Mouse (Mus musculus) ovary, postnatal 14 days (tissue): ENCODE results near the gene Nwd1.
"Not testable (repeated sequence)": the region's sequence is repeated elsewhere in the genome, so short reads cannot be mapped to it uniquely, and the experiment has no call there.

ENCODE experiments used
- DNase-seq: peaks from one replicate; pipeline ENCODE4 v3.0.0; 2022; ENCODE audit warnings: low spot score

The Nwd1 gene

DNA sequence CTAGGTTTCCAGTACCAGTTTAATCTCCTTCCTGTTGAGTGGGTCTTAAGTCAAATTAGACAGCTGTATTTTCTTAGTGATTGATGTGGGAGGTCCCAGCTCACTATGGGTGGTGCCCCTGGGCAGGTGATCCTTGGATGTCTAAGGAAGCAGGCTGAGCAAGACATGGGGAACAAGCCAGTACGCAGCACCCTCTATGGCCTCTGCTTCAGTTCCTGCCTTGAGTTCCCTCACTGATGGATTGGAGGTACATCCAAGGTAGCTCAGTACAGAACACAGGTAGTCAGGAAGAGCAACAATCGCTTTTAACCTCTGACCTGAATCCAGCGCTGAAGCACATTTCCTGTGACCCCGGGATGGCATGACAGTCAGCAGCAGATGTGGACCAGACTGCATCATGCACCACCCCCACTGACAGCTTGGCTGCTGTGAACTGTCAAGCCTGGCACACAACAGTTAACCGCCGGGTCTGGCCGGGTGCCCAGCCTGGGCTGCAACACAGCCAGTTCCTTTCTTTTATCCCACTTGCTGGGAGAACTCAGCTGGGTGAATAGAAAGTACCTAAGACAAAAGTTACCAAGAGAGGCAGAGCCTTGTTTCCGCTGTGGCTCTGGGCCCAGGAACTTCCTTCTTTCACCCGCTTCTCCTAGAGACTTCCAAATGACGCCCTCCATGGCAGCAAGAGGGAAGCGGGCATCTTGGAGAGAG is at the start of gene Nwd1:
Nwd1 (plus strand) TSS at position 652 of the 708 bp plus-strand sequence.
- peak; percentile 71 for DNase-seq

GRCm38 (mm10) chr8:72642885-72643284 is 3.6 kb upstream of the Nwd1 start:
- no peak for DNase-seq

DNA sequence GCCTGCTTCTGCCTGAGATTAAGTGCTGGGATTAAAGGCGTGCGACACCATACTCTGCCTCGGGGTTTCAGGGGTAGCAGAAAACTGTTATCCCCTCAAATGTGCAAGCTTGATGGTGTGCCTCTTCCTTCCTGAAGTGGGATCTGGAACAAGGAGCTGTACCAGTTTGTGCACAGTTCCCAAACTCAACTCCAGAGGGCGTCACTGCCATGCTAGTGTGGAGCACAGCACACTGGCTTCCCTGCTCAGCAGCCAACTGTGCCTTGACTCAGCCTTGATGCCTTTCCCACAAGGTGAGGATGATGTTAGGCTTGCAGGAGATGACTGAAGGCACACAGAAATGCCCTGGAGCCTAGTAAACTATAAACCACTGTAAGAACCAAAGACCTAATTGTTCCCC is 1.9 kb upstream of the Nwd1 start:
- no peak for DNase-seq

GRCm38 (mm10) chr8:72646768-72647143 is 245 bp downstream of the Nwd1 start:
- DNase-seq: no peak

DNA sequence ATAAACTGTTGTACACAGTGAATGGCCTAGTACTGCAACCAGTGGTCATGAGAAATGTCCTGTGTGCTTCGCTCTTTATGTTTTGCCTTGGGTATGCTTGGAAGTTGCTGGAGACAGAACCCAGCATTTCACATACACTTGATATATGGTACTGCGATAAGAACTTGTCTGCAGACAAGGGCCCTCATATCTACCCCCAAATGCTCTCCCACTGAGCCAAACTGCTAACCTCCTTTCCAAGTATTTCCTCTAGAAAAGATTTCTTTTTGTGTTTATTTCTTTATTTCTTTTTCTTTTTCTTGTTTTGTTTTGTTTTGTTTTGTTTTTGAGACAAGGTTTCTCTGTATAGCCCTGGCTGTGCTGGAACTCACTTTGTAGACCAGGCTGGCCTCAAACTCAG is 4.2 kb downstream of the Nwd1 start:
- no peak for DNase-seq

DNA sequence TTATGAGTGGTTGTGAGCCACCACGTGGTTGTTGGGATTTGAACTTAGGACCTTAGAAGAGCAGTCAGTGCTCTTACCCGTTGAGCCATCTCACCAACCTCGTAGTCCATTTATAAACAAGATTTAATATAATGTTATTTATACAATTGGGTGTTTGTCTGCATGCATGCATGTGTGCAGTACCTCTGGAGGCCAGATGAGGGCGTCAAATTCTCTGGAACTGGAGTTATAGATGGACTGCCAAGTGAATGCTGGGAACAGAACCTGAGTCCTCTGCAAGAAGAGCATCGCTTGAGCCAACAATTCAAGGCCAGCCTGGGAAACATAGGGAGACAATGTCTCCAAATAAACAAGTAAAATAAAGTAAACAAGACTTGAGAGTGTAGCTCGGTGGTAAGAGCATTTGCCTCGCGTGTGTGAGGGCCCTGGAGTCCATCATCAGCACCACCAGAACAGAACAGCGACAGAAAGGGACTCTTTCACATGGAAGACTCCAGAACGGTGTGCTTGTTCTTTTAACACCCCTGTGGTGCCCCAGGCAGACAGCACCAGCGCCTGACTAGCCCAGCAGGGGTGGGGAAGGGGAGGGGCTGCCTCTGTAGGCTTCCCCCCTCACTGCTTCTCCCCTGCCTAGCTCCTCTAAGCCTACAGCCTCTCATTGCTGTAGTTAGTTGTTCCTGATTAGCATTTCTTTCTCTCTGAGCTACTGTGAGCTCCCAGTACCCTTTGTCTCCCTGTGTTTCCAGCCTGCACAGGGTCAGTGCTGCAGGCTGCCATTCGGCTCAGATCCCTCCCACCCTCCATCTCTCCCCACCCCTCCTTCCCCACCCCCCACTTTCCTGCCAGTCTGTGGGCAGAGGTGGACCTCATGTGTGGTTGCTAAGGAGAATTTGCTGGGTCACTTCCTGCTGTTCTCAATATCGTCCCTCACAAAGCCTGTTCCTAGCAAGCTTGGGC is 8.3 kb downstream of the Nwd1 start:
- DNase-seq: no peak

- DNase-seq: no peak
These were observed 9.0 kb downstream of the Nwd1 start for GRCm38 (mm10) chr8:72655522-72655912.

- no peak for DNase-seq
These were observed 13.5 kb downstream of the Nwd1 start for GRCm38 (mm10) chr8:72659967-72660366.

DNA sequence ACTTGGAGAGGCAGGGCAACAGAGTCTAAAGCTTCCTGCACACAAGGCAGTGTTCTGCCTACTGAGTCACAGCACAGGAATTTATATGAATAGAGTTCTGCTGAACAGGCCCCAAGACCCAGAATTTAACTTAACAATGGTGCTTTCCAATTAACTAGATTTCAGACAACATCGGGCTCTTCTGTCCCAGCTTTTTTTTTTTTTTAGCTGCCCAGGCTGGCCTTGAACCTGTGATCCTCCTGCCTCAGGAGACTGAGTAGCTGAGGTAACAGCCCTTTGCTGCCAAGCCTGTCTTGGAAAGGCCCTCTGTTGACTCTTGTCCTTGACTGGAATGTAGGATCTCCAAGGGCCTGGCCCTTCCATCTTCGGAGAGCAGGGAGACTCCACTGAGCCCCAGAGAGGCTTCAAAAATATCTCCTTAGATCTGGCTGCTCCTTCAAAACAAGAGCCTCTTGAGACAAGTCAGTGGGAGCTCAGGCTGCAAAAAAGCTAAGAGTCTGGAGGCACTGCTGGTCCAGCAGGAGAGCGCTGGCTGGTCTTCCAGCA is 17.7 kb downstream of the Nwd1 start:
- no peak for DNase-seq

GRCm38 (mm10) chr8:72664757-72665156 is 18.2 kb downstream of the Nwd1 start:
- DNase-seq: no peak

DNA sequence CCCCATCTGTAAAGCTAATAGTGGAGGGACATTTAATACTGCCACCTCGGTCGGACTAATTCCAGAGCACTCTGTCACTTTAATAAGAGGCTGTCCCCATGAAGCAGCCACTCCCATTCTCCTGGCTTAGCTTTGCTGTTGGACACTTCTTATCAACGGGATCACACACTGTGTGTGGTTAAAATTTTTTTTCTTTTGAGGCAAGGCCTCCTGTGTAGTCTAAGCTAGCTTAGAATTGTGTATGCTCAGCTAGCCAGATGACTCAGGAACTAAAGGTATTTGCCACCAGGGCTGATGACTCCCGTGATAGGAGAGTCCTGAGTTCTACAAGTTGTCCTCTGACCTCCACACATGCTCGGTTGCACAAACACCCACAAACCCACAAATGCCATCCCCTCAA is 18.9 kb downstream of the Nwd1 start:
- DNase-seq: no peak

GRCm38 (mm10) chr8:72668925-72669324 is 22.4 kb downstream of the Nwd1 start:
- no peak for DNase-seq

DNA sequence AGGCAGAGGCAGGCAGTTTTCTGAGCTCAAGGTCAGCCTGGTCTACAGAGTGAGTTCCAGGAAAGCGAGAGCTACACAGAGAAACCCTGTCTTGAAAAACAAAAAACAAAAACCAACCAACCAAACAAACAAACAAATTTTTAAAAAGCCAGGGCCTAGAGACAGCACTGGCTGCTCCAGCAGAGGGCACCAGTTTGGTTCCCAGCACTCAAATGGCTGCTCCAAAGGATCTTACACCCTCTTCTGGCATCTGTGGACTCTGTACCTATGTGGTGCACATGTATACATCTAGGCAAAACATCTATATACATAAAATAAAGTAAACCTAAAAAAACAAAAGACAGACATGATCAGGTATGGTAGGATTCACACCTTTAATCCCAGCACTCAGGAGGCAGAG is 26.3 kb downstream of the Nwd1 start:
- DNase-seq: no peak

DNA sequence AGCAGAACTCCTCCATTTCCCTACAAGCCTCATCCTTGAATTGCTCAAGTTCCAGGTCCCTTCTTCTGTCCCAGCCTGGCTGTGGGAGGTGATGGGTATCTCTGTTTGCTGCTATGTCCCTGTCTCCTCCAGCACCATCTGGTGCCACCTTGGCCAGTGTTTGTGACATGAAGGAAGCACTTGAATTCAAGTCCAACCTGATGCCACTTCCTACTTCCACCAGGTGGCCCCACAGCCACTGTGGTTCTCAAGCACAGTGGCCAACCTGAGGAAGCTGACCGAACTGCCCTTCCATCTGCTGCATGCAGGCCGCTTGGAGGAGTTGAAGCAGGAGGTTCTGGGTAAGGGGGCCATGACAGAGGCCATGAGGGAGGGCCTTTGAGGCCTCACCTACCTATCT is 27.7 kb downstream of the Nwd1 start:
- no peak for DNase-seq

- no peak for DNase-seq
These were observed 29.9 kb downstream of the Nwd1 start for GRCm38 (mm10) chr8:72676436-72676835.

DNA sequence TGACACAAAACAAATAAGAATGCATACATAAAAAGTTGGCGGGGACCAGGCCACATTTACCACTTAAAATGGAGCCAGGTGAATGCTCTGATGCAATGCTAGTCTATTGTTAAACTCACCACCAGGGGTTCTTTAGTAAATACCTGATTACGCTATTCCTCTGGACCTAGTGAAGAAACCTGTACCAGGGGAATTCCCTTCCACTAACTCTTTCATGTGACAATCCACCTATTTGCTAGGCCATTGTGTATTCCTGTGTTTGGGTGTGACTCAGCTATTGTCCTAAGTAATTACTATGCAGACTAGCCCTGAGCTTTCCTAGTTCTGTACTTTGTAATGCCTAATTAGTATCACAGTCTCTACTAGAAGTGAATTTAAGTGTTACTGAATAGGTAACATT is 30.3 kb downstream of the Nwd1 start:
- DNase-seq: not testable (repeated sequence)

- no peak for DNase-seq
These were observed 30.8 kb downstream of the Nwd1 start for GRCm38 (mm10) chr8:72677331-72677730.

GRCm38 (mm10) chr8:72680133-72680532 is 33.6 kb downstream of the Nwd1 start:
- DNase-seq: peak; percentile 51

GRCm38 (mm10) chr8:72682051-72682687 is 35.7 kb downstream of the Nwd1 start:
- DNase-seq: no peak

DNA sequence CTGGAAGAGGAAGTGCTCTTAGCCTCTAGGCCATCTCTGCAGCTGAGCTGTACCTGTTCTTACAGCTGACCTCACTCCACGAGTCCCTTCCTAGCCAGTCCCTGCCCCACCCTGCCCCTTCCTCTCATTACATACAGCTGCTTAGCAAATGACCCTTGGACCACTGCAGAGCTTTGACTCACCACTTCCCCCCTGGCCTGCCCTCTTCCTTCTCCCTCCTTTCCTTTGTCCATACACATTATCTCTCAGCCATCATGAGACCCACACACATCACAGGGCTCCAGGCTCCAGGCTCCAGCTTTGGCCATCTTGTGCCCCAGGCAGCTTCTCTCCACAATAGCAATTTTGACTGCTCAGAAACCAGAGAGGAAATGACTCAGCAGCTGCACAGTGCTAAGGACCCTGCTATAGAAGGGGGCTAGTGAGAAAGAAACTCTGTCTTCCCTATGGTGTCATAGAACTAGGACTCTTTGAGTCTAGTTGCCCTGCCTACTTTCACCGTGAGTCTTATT is 36.6 kb downstream of the Nwd1 start:
- no peak for DNase-seq

DNA sequence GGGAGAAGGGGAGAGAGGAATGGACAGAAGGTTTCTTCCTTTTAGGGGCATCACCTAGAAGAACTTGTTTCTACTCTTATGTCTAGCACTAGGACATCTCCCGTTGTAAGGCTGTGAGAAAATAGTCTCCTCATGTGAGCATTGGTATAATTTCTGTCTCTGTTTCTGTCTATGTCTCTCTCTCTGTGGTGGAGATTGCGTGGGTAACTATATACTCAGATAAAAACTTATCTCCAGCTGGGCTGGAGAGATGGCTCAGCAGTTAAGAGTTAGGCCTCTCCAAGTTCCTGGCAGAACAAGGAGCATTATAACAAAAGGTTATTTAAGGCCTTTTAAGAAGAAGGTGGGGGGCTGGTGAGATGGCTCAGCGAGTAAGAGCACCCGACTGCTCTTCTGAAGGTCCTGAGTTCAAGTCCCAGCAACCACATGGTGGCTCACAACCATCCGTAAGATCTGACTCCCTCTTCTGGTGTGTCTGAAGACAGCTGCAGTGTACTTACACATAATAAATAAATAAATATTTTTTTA is 37.1 kb downstream of the Nwd1 start:
- not testable (repeated sequence) for DNase-seq

DNA sequence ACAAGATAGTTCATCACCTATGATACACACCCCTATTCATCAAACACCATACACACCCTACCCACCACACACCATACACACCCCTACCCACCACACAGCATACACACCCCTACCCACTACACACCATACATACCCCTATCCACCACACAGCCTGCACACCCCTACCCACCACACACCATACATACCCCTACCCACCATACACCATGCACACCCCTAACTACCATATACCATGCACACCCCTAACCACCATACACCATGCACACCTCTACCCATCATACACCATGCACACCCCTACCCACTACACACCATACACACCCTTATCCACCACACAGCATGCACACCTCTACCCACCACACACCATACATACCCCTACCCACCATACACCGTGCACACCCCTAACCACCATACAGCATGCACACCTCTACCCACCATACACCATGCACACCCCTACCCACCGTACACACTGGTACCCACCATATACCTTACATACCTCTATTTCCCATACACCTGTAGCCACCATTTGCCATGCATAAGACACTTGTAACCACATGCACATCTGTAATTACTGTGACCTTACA is 51.9 kb downstream of the Nwd1 start:
- DNase-seq: no peak
